Mouse (Mus musculus) G1E (cell line): Measurements from ENCODE around the gene Col27a1.

Source experiments
- CTCF ChIP-seq: IDR thresholded peaks from 2 replicates; pipeline ENCODE4 v1.5.1; 2012; ENCODE audit warnings: low read depth, low read length, inconsistent platforms, mixed read lengths
- GATA1 ChIP-seq: IDR thresholded peaks from 2 replicates; pipeline ENCODE4 v1.6.1; 2012; ENCODE audit warnings: borderline replicate concordance, low read length, inconsistent platforms, mixed read lengths

DNA sequence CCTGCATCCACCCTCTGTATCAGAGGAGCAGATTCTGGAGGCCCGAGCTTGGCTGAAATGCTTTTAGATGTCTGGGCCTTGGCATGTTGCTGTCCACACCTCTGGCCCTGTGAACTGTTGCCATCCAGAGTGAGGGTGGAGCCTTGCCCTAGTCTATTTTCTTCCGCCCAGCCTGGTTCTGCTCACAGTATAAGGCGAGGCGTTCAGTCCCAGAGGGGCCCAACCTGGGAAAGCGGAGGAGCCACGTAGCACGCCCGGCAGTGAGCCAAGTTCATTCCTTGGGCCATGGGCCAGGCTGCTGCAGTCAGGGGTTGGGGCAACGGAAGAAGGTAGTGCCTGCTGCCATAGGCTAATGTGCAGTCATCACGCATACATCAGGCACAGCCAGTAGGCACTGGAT lies 46.7 kb downstream of the Col27a1 start:
- TF ChIP-seq CTCF, result no peak
- TF ChIP-seq GATA1, result no peak
